Mouse (Mus musculus): Measurements from ENCODE around the gene Gmeb2. TPM values are rescaled to one million over a fixed set of nuclear protein-coding genes. Genes with fewer than 3 reads are reported as not detected.
"Not testable (repeated sequence)": the region's sequence is repeated elsewhere in the genome, so short reads cannot be mapped to it uniquely, and the experiment has no call there.

Gmeb2 gene
- polyA plus RNA-seq (2014; fragmentation: Nextera tagmentation; extraction: Ambion mirVana), result 21.6 and 21.9 TPM in 2 replicates

- H3K9me3 ChIP-seq (ENCODE audit: control insufficient read depth, low read length); H3K4me1 ChIP-seq (ENCODE audit: control insufficient read depth, insufficient read depth, low read length); H3K36me3 ChIP-seq (ENCODE audit: control insufficient read depth, insufficient read depth, low read length); H3K27me3 ChIP-seq (ENCODE audit: control insufficient read depth, insufficient read depth, low read length): not testable (repeated sequence)
- Histone ChIP-seq H3K4me3 (ENCODE audit: low read depth, low read length) (peak within 1 kb of the TSS; percentile 60), H3K4me2 (ENCODE audit: low read depth) (peak within 1 kb of the TSS; percentile 70), H3K27ac (ENCODE audit: low read depth, low read length) (peak within 1 kb of the TSS; percentile 94), H3K9ac (ENCODE audit: low read length) (peak within 1 kb of the TSS; percentile 93)
- under 1% methylated on average over 24 of the region's 38 CpGs for WGBS
- peak; percentile 95 for DNase-seq (ENCODE audit: low spot score)
- ATAC-seq (ENCODE audit: insufficient read depth, low FRiP score, low TSS enrichment), result peak; percentile 94
Observed at GRCm38 (mm10) chr2:181287958-181288350, at the start of gene Gmeb2. Gmeb2 (minus strand) TSS chr2:181288035.

DNA sequence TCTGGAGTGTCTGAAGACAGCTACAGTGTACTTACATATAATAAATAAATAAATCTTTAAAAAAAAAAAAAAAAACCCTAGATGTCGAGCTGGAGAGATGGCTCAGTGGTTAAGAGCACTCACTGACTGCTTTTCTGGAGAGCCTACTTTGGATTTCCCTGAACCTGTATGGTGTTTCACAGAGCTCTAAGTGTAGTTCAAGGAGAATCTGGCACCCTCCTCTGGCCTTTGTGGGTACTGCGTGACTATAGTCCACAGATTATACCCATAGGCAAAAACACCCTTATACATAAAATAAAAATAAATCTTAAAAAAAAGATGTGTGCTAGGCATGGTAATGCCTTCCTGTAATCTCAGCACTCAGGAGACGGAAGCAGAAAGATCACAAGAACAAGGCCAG lies 46.2 kb upstream of the Gmeb2 start:
- H3K4me1 ChIP-seq (ENCODE audit: control insufficient read depth, insufficient read depth, low read length), result no peaks in the 10 kb centered on the region
- no peak overlapping the region for H3K27ac ChIP-seq (ENCODE audit: low read depth, low read length)
- no peak overlapping the region for H3K4me3 ChIP-seq (ENCODE audit: low read depth, low read length)
- H3K9ac ChIP-seq (ENCODE audit: low read length), result no peak overlapping the region
- no peak overlapping the region for H3K4me2 ChIP-seq (ENCODE audit: low read depth)
- no peaks in the 10 kb centered on the region for H3K27me3 ChIP-seq (ENCODE audit: control insufficient read depth, insufficient read depth, low read length)
- H3K36me3 ChIP-seq (ENCODE audit: control insufficient read depth, insufficient read depth, low read length), result peaks cover 3% of the 10 kb centered on the region; the same call in 1 of the 2 replicates
- WGBS, result 62% methylated on average over 3 of the region's 3 CpGs
- DNase-seq (ENCODE audit: low spot score), result peak; percentile 72
- ATAC-seq (ENCODE audit: insufficient read depth, low FRiP score, low TSS enrichment), result no peak
- H3K9me3 ChIP-seq (ENCODE audit: control insufficient read depth, low read length), result no peaks in the 10 kb centered on the region

DNA sequence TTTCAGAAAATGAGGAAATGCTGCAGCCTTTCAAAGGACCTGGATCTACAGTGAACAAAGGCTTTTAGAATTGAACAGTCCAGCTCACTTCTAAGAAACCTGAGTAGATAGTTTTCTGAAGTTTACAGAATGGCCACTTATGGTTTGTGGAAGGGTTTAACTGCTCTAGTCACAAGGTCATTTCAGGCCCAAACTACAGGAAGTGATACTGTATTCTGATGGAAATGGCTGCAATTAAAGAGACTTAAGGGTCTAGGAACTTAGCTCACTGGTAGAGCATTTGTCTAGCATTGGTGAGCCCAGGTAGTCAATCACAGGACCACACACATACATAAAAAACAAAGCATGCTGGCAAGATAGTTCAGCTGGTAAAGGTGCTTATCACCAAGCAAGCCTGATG lies 44.7 kb upstream of the Gmeb2 start:
- no peak overlapping the region for H3K4me3 ChIP-seq (ENCODE audit: low read depth, low read length)
- DNase-seq (ENCODE audit: low spot score), result no peak
- ATAC-seq (ENCODE audit: insufficient read depth, low FRiP score, low TSS enrichment), result no peak
- H3K4me2 ChIP-seq (ENCODE audit: low read depth), result no peak overlapping the region
- H3K27me3 ChIP-seq (ENCODE audit: control insufficient read depth, insufficient read depth, low read length), result no peaks in the 10 kb centered on the region
- no peak overlapping the region for H3K9ac ChIP-seq (ENCODE audit: low read length)
- peaks cover 9% of the 10 kb centered on the region for H3K36me3 ChIP-seq (ENCODE audit: control insufficient read depth, insufficient read depth, low read length)
- H3K27ac ChIP-seq (ENCODE audit: low read depth, low read length), result no peak overlapping the region
- no peaks in the 10 kb centered on the region for H3K4me1 ChIP-seq (ENCODE audit: control insufficient read depth, insufficient read depth, low read length)
- H3K9me3 ChIP-seq (ENCODE audit: control insufficient read depth, low read length), result no peaks in the 10 kb centered on the region

GRCm38 (mm10) chr2:181326098-181326497 lies 38.3 kb upstream of the Gmeb2 start:
- H3K27me3 ChIP-seq (ENCODE audit: control insufficient read depth, insufficient read depth, low read length), result no peaks in the 10 kb centered on the region
- no peaks in the 10 kb centered on the region for H3K9me3 ChIP-seq (ENCODE audit: control insufficient read depth, low read length)
- WGBS, result 90% methylated on average over 2 of the region's 2 CpGs
- no peak overlapping the region for H3K9ac ChIP-seq (ENCODE audit: low read length)
- no peak for DNase-seq (ENCODE audit: low spot score)
- peaks cover 8% of the 10 kb centered on the region for H3K36me3 ChIP-seq (ENCODE audit: control insufficient read depth, insufficient read depth, low read length)
- H3K4me1 ChIP-seq (ENCODE audit: control insufficient read depth, insufficient read depth, low read length), result no peaks in the 10 kb centered on the region
- no peak overlapping the region for H3K4me2 ChIP-seq (ENCODE audit: low read depth)
- no peak overlapping the region for H3K4me3 ChIP-seq (ENCODE audit: low read depth, low read length)
- no peak for ATAC-seq (ENCODE audit: insufficient read depth, low FRiP score, low TSS enrichment)
- H3K27ac ChIP-seq (ENCODE audit: low read depth, low read length), result no peak overlapping the region

DNA sequence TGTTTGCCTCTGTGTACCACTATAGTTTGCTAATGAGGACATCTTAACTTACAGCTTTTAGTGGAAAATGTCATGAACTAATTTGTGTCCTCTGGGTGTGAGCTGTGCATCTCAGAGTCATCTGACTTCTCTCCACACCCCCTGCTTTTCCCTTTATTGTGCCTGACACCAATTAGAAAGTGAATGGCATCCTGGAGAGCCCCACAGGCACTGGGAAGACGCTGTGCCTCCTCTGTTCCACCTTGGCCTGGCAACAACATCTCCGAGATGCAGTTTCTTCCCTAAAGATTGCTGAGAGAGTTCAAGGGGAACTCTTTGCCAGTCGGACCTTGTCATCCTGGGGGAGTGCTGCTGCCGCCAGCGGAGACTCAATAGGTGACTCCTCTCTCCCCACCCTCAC lies 34.3 kb upstream of the Gmeb2 start:
- Histone ChIP-seq H3K9me3 (ENCODE audit: control insufficient read depth, low read length) (no peaks in the 10 kb centered on the region), H3K27me3 (ENCODE audit: control insufficient read depth, insufficient read depth, low read length) (no peaks in the 10 kb centered on the region), H3K4me3 (ENCODE audit: low read depth, low read length) (no peak overlapping the region), H3K36me3 (ENCODE audit: control insufficient read depth, insufficient read depth, low read length) (no peaks in the 10 kb centered on the region; the same call in 1 of the 2 replicates), H3K9ac (ENCODE audit: low read length) (no peak overlapping the region), H3K27ac (ENCODE audit: low read depth, low read length) (no peak overlapping the region), H3K4me2 (ENCODE audit: low read depth) (no peak overlapping the region), H3K4me1 (ENCODE audit: control insufficient read depth, insufficient read depth, low read length) (peaks cover 2% of the 10 kb centered on the region; the same call in 1 of the 2 replicates)
- ATAC-seq (ENCODE audit: insufficient read depth, low FRiP score, low TSS enrichment), result no peak
- DNase-seq (ENCODE audit: low spot score), result no peak
- WGBS, result 65% methylated on average over 5 of the region's 5 CpGs

GRCm38 (mm10) chr2:181320103-181320499 lies 32.3 kb upstream of the Gmeb2 start:
- peak; percentile 53 for ATAC-seq (ENCODE audit: insufficient read depth, low FRiP score, low TSS enrichment)
- H3K27ac ChIP-seq (ENCODE audit: low read depth, low read length), result no peak overlapping the region
- H3K9ac ChIP-seq (ENCODE audit: low read length), result peak overlapping the region; percentile 58
- DNase-seq (ENCODE audit: low spot score), result no peak
- 15% methylated on average over 7 of the region's 7 CpGs for WGBS
- H3K4me3 ChIP-seq (ENCODE audit: low read depth, low read length), result peak overlapping the region; percentile 60
- no peaks in the 10 kb centered on the region; the same call in 1 of the 2 replicates for H3K36me3 ChIP-seq (ENCODE audit: control insufficient read depth, insufficient read depth, low read length)
- H3K4me2 ChIP-seq (ENCODE audit: low read depth), result peak overlapping the region; percentile 68
- H3K4me1 ChIP-seq (ENCODE audit: control insufficient read depth, insufficient read depth, low read length), result peaks cover 2% of the 10 kb centered on the region; the same call in 1 of the 2 replicates
- H3K27me3 ChIP-seq (ENCODE audit: control insufficient read depth, insufficient read depth, low read length), result no peaks in the 10 kb centered on the region
- H3K9me3 ChIP-seq (ENCODE audit: control insufficient read depth, low read length), result no peaks in the 10 kb centered on the region

- DNase-seq (ENCODE audit: low spot score) (peak; percentile 92), ATAC-seq (ENCODE audit: insufficient read depth, low FRiP score, low TSS enrichment) (peak; percentile 86)
- H3K9ac ChIP-seq (ENCODE audit: low read length), result peak within 1 kb of the TSS; percentile 58
- peaks cover 2% of the 10 kb centered on the region; the same call in 1 of the 2 replicates for H3K4me1 ChIP-seq (ENCODE audit: control insufficient read depth, insufficient read depth, low read length)
- H3K27me3 ChIP-seq (ENCODE audit: control insufficient read depth, insufficient read depth, low read length), result peaks cover 6% of the 10 kb centered on the region; the same call in 1 of the 2 replicates
- H3K4me3 ChIP-seq (ENCODE audit: low read depth, low read length), result peak within 1 kb of the TSS; percentile 60
- WGBS, result 7% methylated on average over 40 of the region's 40 CpGs
- H3K9me3 ChIP-seq (ENCODE audit: control insufficient read depth, low read length), result no peaks in the 10 kb centered on the region
- H3K27ac ChIP-seq (ENCODE audit: low read depth, low read length), result peak within 1 kb of the TSS; percentile 36; the same call in 1 of the 2 replicates
- H3K4me2 ChIP-seq (ENCODE audit: low read depth), result peak within 1 kb of the TSS; percentile 68
- H3K36me3 ChIP-seq (ENCODE audit: control insufficient read depth, insufficient read depth, low read length), result no peaks in the 10 kb centered on the region; the same call in 1 of the 2 replicates
Observed at GRCm38 (mm10) chr2:181319248-181320102, 31.6 kb upstream of the Gmeb2 start, which contains the start of gene Rtel1. Rtel1 (plus strand) TSS chr2:181319739.

DNA sequence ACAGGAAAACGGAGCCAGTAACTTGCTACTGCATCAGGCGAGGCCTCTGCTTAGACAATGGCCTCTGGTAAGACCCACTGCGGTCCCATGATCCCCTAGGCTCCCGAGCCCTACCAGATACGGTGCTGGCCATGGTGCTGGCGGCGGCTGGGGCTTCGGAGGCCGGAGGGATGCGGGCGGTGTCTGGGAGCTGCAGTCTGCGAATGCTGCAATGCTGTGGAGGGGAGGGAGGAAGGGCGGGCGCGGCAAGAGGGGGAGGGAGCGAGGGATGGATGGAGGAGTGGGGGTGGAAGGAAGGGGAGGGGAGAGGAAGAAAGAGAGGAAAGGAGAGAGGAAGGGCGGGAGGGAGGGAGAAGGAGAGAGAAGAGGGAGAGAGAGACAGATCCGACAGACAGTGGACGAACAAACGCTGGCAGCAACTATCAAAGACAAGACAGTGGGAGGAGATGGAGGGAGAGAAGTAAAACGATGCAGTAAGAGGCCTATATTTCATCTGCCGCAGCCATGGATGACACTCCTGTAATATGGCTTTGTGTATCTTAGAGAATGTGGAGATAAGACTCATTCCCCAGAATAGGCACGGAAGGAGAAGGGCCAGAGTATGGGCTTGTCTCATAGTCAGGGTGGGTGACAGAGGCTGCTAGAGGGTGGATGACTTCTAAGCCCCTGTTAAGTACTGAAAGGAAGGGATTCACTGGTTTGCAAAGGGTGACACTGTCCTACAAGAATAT lies 26.4 kb upstream of the Gmeb2 start, which contains the start of gene Stmn3:
TSS of gene Stmn3 (minus strand) at position 421 of the 731 bp plus-strand sequence.
- Histone ChIP-seq H3K27me3 (ENCODE audit: control insufficient read depth, insufficient read depth, low read length) (peaks cover 23% of the 10 kb centered on the region), H3K9me3 (ENCODE audit: control insufficient read depth, low read length) (no peaks in the 10 kb centered on the region), H3K36me3 (ENCODE audit: control insufficient read depth, insufficient read depth, low read length) (no peaks in the 10 kb centered on the region), H3K4me1 (ENCODE audit: control insufficient read depth, insufficient read depth, low read length) (no peaks in the 10 kb centered on the region), H3K4me2 (ENCODE audit: low read depth) (peak within 1 kb of the TSS; percentile 74), H3K27ac (ENCODE audit: low read depth, low read length) (peak within 1 kb of the TSS; percentile 51; the same call in 1 of the 2 replicates), H3K9ac (ENCODE audit: low read length) (peak within 1 kb of the TSS; percentile 79), H3K4me3 (ENCODE audit: low read depth, low read length) (peak within 1 kb of the TSS; percentile 55)
- DNase-seq (ENCODE audit: low spot score), result peak; percentile 85
- 8% methylated on average over 22 of the region's 23 CpGs for WGBS
- ATAC-seq (ENCODE audit: insufficient read depth, low FRiP score, low TSS enrichment), result peak; percentile 85

All from neural tube, embryonic 11.5 days (tissue).